Mouse (Mus musculus) liver, postnatal 0 days (tissue): ENCODE measurements at regions not wholly inside any gene's neighbourhood (a gene's known extent, or its start where the extent isn't known, plus 50 kb on each side); places are given as distances from the start of the nearest gene placed in this dataset.

Experiments
- CTCF ChIP-seq: sonication (generic); IDR thresholded peaks from 2 replicates; pipeline ENCODE4 v1.5.1; 2016; ENCODE audit warnings: antibody characterized with exemption, low read depth
- EP300 ChIP-seq: IDR thresholded peaks from 2 replicates; pipeline ENCODE4 v1.6.1; 2016; ENCODE audit warnings: antibody characterized with exemption, low read depth, mild to moderate bottlenecking

GRCm38 (mm10) chr2:75569756-75570155, 89.3 kb upstream of the Hnrnpa3 start:
- TF ChIP-seq EP300, result no peak
- no peak for TF ChIP-seq CTCF
